Mouse (Mus musculus) ES-Bruce4 (cell line): ENCODE measurements around the gene Akap13.

Experiments used
- CTCF ChIP-seq: IDR thresholded peaks from one replicate; pipeline ENCODE4 v1.8.1; 2011; ENCODE audit warnings: low read depth, low read length
- EP300 ChIP-seq: IDR thresholded peaks from 2 replicates; pipeline ENCODE4 v1.6.1; 2011; ENCODE audit warnings: low read depth, low read length; ENCODE audit not compliant: insufficient read depth
- POLR2A ChIP-seq: IDR thresholded peaks from one replicate; pipeline ENCODE4 v1.8.1; 2011; ENCODE audit warnings: low read length; ENCODE audit not compliant: insufficient read depth

GRCm38 (mm10) chr7:75587727-75588126, 132.4 kb downstream of the Akap13 start:
- TF ChIP-seq POLR2A (no peak), CTCF (no peak), EP300 (no peak)
